Mouse (Mus musculus) myocyte (in vitro differentiated cells): ENCODE results near the gene Atp8b3.

Source experiments
- CEBPB ChIP-seq: IDR thresholded peaks from 2 replicates; pipeline ENCODE4 v1.6.1; 2011; ENCODE audit warnings: mild to moderate bottlenecking, moderate library complexity; ENCODE audit not compliant: poor library complexity, insufficient read depth, severe bottlenecking
- E2F4 ChIP-seq: IDR thresholded peaks from one replicate; pipeline ENCODE4 v1.6.1; 2011; ENCODE audit warnings: mild to moderate bottlenecking, control low read depth, moderate library complexity; ENCODE audit not compliant: insufficient read depth
- MAX ChIP-seq: IDR thresholded peaks from one replicate; pipeline ENCODE4 v1.6.1; 2011; ENCODE audit warnings: low read depth, mild to moderate bottlenecking, control low read depth
- POLR2A ChIP-seq: IDR thresholded peaks from one replicate; pipeline ENCODE4 v1.6.1; 2011; ENCODE audit warnings: low read depth, mild to moderate bottlenecking, control low read depth, moderate library complexity; ENCODE audit not compliant: insufficient read length
- POLR2AphosphoS2 ChIP-seq: IDR thresholded peaks from one replicate; pipeline ENCODE4 v1.6.1; 2011; ENCODE audit warnings: low read depth, control low read depth; ENCODE audit not compliant: insufficient read length
- REST ChIP-seq: IDR thresholded peaks from one replicate; pipeline ENCODE4 v1.6.1; 2011; ENCODE audit warnings: mild to moderate bottlenecking, control low read depth, moderate library complexity; ENCODE audit not compliant: insufficient read depth, insufficient read length
- SRF ChIP-seq: IDR thresholded peaks from one replicate; pipeline ENCODE4 v1.6.1; 2011; ENCODE audit warnings: low read depth; ENCODE audit not compliant: control insufficient read depth, insufficient read length
- TCF12 ChIP-seq: IDR thresholded peaks from one replicate; pipeline ENCODE4 v1.6.1; 2011; ENCODE audit warnings: mild to moderate bottlenecking, control low read depth; ENCODE audit not compliant: poor library complexity, insufficient read depth, severe bottlenecking
- TCF3 ChIP-seq: IDR thresholded peaks from one replicate; pipeline ENCODE4 v1.6.1; 2011; ENCODE audit warnings: low read depth, control low read depth; ENCODE audit not compliant: insufficient read length
- USF1 ChIP-seq: IDR thresholded peaks from one replicate; pipeline ENCODE4 v1.6.1; 2011; ENCODE audit warnings: low read depth, mild to moderate bottlenecking, control low read depth, moderate library complexity

DNA sequence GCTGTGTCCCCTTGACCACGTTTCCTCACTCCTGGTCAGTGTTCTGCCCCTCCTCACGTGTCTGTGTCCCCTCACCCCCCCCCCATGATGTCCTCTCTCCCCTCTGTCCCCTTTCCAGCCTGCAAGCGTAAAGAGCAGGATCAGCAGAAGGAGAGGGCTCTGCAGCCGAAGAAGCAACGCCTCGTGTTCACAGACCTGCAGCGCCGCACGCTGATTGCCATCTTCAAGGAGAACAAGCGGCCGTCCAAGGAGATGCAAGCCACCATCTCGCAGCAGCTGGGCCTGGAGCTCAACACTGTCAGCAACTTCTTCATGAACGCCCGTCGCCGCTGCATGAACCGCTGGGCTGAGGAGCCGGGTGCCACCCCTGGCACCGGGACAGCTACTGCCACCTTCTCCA is 25.2 kb downstream of the Atp8b3 start:
- TF ChIP-seq REST: no peak
- no peak for TF ChIP-seq TCF12
- no peak for TF ChIP-seq POLR2AphosphoS2
- TF ChIP-seq POLR2A: no peak
- no peak for TF ChIP-seq MAX
- no peak for TF ChIP-seq SRF
- TF ChIP-seq TCF3: no peak
- TF ChIP-seq E2F4: no peak
- TF ChIP-seq USF1: no peak
- TF ChIP-seq CEBPB: no peak
